Mouse (Mus musculus): ENCODE data around the gene Rdh1. TPM values are rescaled to one million over a fixed set of nuclear protein-coding genes. Genes with fewer than 3 reads are reported as not detected.
"Not testable (repeated sequence)": the region's sequence is repeated elsewhere in the genome, so short reads cannot be mapped to it uniquely, and the experiment has no call there.

Gene Rdh1
- polyA plus RNA-seq, 1 experiment from 2014 or later, result not detected

DNA sequence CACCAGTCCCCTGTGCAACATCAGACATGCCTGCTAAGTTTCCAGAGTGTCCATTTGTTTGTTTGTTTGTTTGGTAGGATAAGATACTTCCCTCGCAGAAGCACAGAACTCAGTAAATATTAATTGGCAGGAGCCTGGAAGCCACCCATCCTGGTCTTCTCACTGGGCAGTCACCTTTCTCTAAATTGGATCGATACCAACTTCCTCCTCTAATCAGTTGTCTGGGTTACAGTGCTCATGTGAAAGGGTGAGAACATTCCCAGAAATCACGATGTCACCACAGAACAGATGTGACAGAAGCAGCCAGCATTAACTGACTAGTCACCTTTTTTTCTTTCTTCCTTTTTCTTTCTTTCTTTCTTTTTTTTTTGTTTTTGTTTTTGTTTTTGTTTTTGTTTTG is 4.3 kb upstream of the Rdh1 start:
- H3K4me3 ChIP-seq (ENCODE audit: low read depth, low read length), result no peak overlapping the region
- H3K27ac ChIP-seq (ENCODE audit: low read depth, low read length), result peak overlapping the region; percentile 59; the same call in 1 of the 2 replicates
- no peak for ATAC-seq (replicated peaks; ENCODE audit: insufficient number of reproducible peaks, low FRiP score, low TSS enrichment)
- H3K4me2 ChIP-seq, result no peak overlapping the region
- no peak overlapping the region for H3K9ac ChIP-seq (ENCODE audit: low read depth, low read length)
- H3K27me3 ChIP-seq (ENCODE audit: control insufficient read depth, insufficient read depth, low read length), result no peaks in the 10 kb centered on the region
- no peaks in the 10 kb centered on the region for H3K36me3 ChIP-seq (ENCODE audit: control insufficient read depth, insufficient read depth, low read length)
- 0 out of 2 replicates have a peak, but pooled peaks cover 3% of the 10 kb centered on the region for H3K4me1 ChIP-seq (ENCODE audit: control insufficient read depth, insufficient read depth, low read length)
- 49% methylated on average over 3 of the region's 3 CpGs for WGBS (ENCODE audit: insufficient replicate concordance)
- H3K9me3 ChIP-seq (replicated peaks; ENCODE audit: control insufficient read depth, low read length), result no peaks in the 10 kb centered on the region

DNA sequence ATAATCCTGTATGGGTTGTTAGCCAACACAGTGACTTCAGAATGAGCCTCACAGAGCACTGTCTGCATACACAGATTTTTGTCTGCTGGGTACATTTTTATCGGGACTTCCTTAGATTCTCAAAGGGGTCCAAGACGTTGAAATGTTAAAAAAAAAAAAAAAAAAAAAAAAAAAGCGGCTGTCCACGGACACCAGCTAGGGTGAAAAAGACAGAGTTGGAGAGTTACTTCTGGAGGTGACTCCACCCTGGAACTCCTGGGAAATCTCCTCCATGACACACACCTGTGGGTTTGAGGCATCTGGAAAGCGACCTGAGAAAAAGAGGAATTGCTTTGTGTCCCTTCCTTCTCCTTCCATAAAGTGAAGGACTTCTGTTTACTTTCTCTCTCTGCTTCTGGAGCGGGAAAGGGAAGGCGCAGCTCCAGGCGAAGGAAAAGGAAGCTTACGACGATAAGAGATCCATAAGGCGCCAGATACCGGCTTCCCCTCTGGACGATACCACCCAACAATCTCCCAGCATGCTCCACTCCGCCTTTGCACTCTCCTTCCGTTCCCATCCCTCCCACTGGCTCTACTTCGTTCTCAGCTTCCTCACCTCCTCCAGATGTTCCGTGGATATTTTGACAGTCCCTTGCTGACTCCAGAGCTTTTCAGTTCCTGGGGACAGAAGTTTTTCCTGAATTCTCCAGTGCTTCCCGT is 3.6 kb upstream of the Rdh1 start:
- Histone ChIP-seq H3K9me3 (replicated peaks; ENCODE audit: control insufficient read depth, low read length) (no peaks in the 10 kb centered on the region), H3K27ac (ENCODE audit: low read depth, low read length) (peak overlapping the region; percentile 70), H3K4me2 (peak overlapping the region; percentile 57), H3K27me3 (ENCODE audit: control insufficient read depth, insufficient read depth, low read length) (no peaks in the 10 kb centered on the region), H3K4me1 (ENCODE audit: control insufficient read depth, insufficient read depth, low read length) (0 out of 2 replicates have a peak, but pooled peaks cover 3% of the 10 kb centered on the region), H3K36me3 (ENCODE audit: control insufficient read depth, insufficient read depth, low read length) (no peaks in the 10 kb centered on the region), H3K4me3 (ENCODE audit: low read depth, low read length) (peak overlapping the region; percentile 17; the same call in 1 of the 2 replicates), H3K9ac (ENCODE audit: low read depth, low read length) (peak overlapping the region; percentile 56)
- 29% methylated on average over 18 of the region's 18 CpGs for WGBS (ENCODE audit: insufficient replicate concordance)
- ATAC-seq (replicated peaks; ENCODE audit: insufficient number of reproducible peaks, low FRiP score, low TSS enrichment), result 0 out of 2 replicates have a peak, but pooled peaks have one; percentile 20

DNA sequence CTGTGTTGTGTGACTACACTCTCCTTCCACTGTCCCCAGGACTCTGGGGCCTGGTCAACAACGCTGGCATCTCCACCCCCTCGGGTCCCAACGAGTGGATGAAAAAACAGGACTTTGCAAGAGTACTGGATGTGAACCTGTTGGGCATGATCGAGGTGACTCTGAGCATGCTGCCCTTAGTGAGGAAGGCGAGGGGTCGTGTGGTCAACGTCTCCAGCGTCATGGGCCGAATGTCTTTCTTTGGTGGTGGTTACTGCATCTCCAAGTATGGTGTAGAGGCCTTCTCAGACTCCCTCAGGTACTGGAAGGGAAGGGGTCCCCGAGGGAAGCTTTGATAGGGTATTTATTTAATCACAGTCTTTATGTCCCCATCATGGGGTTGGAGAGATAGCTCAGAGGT is 3.4 kb downstream of the Rdh1 start:
- H3K9ac ChIP-seq (ENCODE audit: low read depth, low read length); H3K9me3 ChIP-seq (replicated peaks; ENCODE audit: control insufficient read depth, low read length); H3K36me3 ChIP-seq (ENCODE audit: control insufficient read depth, insufficient read depth, low read length); H3K4me2 ChIP-seq; H3K27me3 ChIP-seq (ENCODE audit: control insufficient read depth, insufficient read depth, low read length); H3K4me1 ChIP-seq (ENCODE audit: control insufficient read depth, insufficient read depth, low read length); H3K27ac ChIP-seq (ENCODE audit: low read depth, low read length); ATAC-seq (replicated peaks; ENCODE audit: insufficient number of reproducible peaks, low FRiP score, low TSS enrichment); H3K4me3 ChIP-seq (ENCODE audit: low read depth, low read length): not testable (repeated sequence)
- WGBS (ENCODE audit: insufficient replicate concordance), result 85% methylated on average over 10 of the region's 10 CpGs

DNA sequence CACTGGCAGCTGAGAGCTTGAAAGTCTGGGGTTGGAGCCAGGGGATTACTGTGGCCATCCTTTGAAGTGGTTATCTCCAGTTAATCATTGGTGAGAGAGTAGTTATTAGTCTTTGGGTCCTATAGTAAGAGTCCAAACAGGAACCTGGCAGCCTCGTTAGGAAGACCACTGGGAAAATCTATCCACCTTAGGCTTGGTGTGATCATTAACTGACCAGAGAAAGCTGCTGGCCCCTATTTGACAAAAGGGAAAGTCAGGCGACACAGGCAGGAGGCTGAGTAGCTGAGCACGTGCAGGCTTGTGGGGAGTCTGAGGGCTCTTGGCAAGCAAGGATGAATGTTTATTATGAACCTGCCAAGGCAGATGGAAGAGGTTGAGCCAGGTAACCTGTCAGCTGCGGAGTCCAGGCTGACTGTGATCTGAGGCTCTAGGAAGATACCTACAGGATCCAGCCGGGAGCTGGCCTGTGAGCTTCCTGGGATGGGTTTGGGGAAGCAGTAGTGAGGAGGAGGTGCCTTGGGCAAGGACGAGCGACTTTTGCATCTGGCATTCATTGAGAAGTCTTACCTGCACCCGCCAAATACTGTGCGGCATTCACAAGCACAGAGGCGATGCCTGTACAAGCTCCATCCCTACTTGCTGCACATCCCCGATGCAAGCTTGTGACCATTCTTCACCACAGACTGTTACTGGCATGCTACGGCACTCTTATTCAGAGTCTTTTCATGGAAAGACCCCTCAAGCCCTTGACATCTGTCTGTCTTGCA is 4.6 kb downstream of the Rdh1 start:
- Histone ChIP-seq H3K9me3 (replicated peaks; ENCODE audit: control insufficient read depth, low read length) (no peaks in the 10 kb centered on the region), H3K4me2 (no peak overlapping the region), H3K4me3 (ENCODE audit: low read depth, low read length) (no peak overlapping the region), H3K9ac (ENCODE audit: low read depth, low read length) (no peak overlapping the region), H3K27me3 (ENCODE audit: control insufficient read depth, insufficient read depth, low read length) (no peaks in the 10 kb centered on the region), H3K36me3 (ENCODE audit: control insufficient read depth, insufficient read depth, low read length) (no peaks in the 10 kb centered on the region), H3K27ac (ENCODE audit: low read depth, low read length) (no peak overlapping the region), H3K4me1 (ENCODE audit: control insufficient read depth, insufficient read depth, low read length) (no peaks in the 10 kb centered on the region)
- ATAC-seq (replicated peaks; ENCODE audit: insufficient number of reproducible peaks, low FRiP score, low TSS enrichment), result no peak
- 63% methylated on average over 12 of the region's 12 CpGs for WGBS (ENCODE audit: insufficient replicate concordance)

DNA sequence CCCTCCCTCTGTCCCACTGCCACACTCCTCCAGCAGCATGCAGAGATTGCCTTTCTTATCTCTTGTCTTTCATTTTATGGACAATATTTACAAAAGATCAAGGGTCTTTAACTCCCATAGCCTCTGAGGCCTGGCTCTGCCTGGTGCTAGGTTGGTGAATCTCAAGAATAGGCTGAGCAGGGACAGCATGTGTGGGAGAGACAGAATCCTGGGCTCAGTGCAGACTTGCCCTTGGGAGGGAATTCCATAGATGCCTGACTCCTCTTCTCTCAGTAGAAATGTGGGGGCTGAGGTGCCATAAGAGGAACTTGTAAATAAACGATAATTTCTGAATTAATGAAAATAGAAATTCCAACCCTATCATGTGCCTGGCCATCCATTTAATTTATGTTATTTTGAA is 7.0 kb downstream of the Rdh1 start:
- no peaks in the 10 kb centered on the region for H3K4me1 ChIP-seq (ENCODE audit: control insufficient read depth, insufficient read depth, low read length)
- no peak for ATAC-seq (replicated peaks; ENCODE audit: insufficient number of reproducible peaks, low FRiP score, low TSS enrichment)
- H3K4me2 ChIP-seq, result no peak overlapping the region
- no peak overlapping the region for H3K27ac ChIP-seq (ENCODE audit: low read depth, low read length)
- WGBS (ENCODE audit: insufficient replicate concordance), result 59% methylated on average over 1 of the region's 1 CpGs
- no peaks in the 10 kb centered on the region for H3K9me3 ChIP-seq (replicated peaks; ENCODE audit: control insufficient read depth, low read length)
- no peak overlapping the region for H3K9ac ChIP-seq (ENCODE audit: low read depth, low read length)
- H3K4me3 ChIP-seq (ENCODE audit: low read depth, low read length), result no peak overlapping the region
- H3K36me3 ChIP-seq (ENCODE audit: control insufficient read depth, insufficient read depth, low read length), result no peaks in the 10 kb centered on the region
- H3K27me3 ChIP-seq (ENCODE audit: control insufficient read depth, insufficient read depth, low read length), result no peaks in the 10 kb centered on the region

DNA sequence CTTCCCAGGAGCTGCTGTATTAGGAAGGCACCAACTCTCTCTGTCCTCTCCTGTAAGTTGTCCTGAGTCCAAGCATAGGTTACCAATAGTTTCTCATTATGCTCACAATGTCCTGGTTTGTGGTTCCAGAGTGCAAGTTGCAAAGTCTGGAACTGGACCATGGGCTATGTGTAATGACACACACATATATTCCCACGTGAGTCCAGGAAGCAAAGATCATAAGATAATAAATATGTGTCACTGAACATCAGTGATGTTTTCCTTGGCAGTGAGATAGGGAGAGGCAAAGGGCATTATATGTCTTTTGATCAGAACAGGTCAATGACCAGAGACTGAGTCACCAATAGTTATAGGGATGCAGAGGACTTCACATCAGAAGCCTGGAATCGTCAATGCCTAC is 16.5 kb downstream of the Rdh1 start, which contains the start of gene Rdh9:
TSS of gene Rdh9 (plus strand) at position 376 of the 400 bp plus-strand sequence.
- no peak within 1 kb of the TSS for H3K27ac ChIP-seq (ENCODE audit: low read depth, low read length)
- no peak within 1 kb of the TSS for H3K4me2 ChIP-seq
- WGBS (ENCODE audit: insufficient replicate concordance), result 70% methylated on average over 2 of the region's 2 CpGs
- no peaks in the 10 kb centered on the region for H3K27me3 ChIP-seq (ENCODE audit: control insufficient read depth, insufficient read depth, low read length)
- H3K9me3 ChIP-seq (replicated peaks; ENCODE audit: control insufficient read depth, low read length), result no peaks in the 10 kb centered on the region
- no peaks in the 10 kb centered on the region for H3K36me3 ChIP-seq (ENCODE audit: control insufficient read depth, insufficient read depth, low read length)
- H3K4me1 ChIP-seq (ENCODE audit: control insufficient read depth, insufficient read depth, low read length), result no peaks in the 10 kb centered on the region
- H3K4me3 ChIP-seq (ENCODE audit: low read depth, low read length), result no peak within 1 kb of the TSS
- no peak within 1 kb of the TSS for H3K9ac ChIP-seq (ENCODE audit: low read depth, low read length)
- no peak for ATAC-seq (replicated peaks; ENCODE audit: insufficient number of reproducible peaks, low FRiP score, low TSS enrichment)

DNA sequence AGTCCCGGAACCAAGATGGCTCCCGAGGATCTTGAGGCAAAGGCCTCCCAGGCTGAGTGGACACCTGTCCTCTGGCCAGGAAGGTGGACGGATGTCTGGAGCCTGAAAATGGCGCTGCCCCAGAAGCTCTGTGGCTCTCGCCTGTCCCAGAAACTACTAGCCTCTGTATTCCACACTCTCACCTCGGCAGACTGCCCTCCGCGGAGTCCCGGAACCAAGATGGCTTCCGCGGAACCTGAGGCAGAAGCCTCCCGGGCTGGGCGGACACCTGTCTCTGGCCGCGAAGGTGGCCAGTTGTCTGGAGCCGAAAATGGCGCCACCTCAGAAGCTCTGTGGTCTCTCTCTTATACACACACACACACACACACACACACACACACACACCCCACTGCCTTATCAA is 22.8 kb downstream of the Rdh1 start:
- not testable (repeated sequence) for H3K4me2 ChIP-seq; H3K4me1 ChIP-seq (ENCODE audit: control insufficient read depth, insufficient read depth, low read length); H3K27ac ChIP-seq (ENCODE audit: low read depth, low read length); ATAC-seq (replicated peaks; ENCODE audit: insufficient number of reproducible peaks, low FRiP score, low TSS enrichment); H3K36me3 ChIP-seq (ENCODE audit: control insufficient read depth, insufficient read depth, low read length); H3K9me3 ChIP-seq (replicated peaks; ENCODE audit: control insufficient read depth, low read length); H3K9ac ChIP-seq (ENCODE audit: low read depth, low read length); H3K27me3 ChIP-seq (ENCODE audit: control insufficient read depth, insufficient read depth, low read length); H3K4me3 ChIP-seq (ENCODE audit: low read depth, low read length)
- WGBS (ENCODE audit: insufficient replicate concordance), result 89% methylated on average over 17 of the region's 17 CpGs

DNA sequence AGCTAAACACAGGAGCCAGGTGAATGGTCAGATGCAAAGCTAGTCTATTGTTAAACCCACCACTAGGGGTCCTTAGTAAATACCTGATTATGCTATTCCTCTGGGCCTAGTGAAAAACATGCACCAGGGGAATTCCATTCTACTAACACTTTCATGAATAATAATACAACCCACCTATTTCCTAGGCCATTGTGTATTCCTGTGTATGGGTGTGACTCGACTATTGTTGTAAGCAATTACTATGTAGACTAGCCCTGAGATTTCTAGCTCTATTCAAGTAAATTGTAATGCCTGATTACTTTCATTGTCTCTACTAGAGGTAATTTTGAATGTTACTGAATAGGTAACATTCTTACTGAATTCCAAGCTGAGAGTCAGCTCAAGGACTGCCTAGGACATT is 25.9 kb downstream of the Rdh1 start:
- H3K36me3 ChIP-seq (ENCODE audit: control insufficient read depth, insufficient read depth, low read length); H3K27ac ChIP-seq (ENCODE audit: low read depth, low read length); H3K27me3 ChIP-seq (ENCODE audit: control insufficient read depth, insufficient read depth, low read length); H3K4me2 ChIP-seq; H3K9me3 ChIP-seq (replicated peaks; ENCODE audit: control insufficient read depth, low read length); H3K4me3 ChIP-seq (ENCODE audit: low read depth, low read length); H3K4me1 ChIP-seq (ENCODE audit: control insufficient read depth, insufficient read depth, low read length); H3K9ac ChIP-seq (ENCODE audit: low read depth, low read length); ATAC-seq (replicated peaks; ENCODE audit: insufficient number of reproducible peaks, low FRiP score, low TSS enrichment): not testable (repeated sequence)
- 74% methylated on average over 1 of the region's 1 CpGs for WGBS (ENCODE audit: insufficient replicate concordance)
